Mouse (Mus musculus) kidney, adult 2 months (tissue): ENCODE results near the gene Gbp9. TPM values are rescaled to one million over a fixed set of nuclear protein-coding genes. Genes with fewer than 3 reads are reported as not detected.
"Not testable (repeated sequence)": the region's sequence is repeated elsewhere in the genome, so short reads cannot be mapped to it uniquely, and the experiment has no call there.

Source experiments
- DNase-seq: peaks from one replicate; pipeline ENCODE4 v3.0.0; 2021
- H3K27ac ChIP-seq: fragments of 200-500 bp; 2 replicates; pipeline ENCODE4 v1.5.1; 2012; ENCODE audit warnings: low read depth, low read length, control low read depth, inconsistent platforms; ENCODE audit not compliant: insufficient read depth
- H3K27me3 ChIP-seq: fragments of 200-500 bp; replicated peaks from 2 replicates; pipeline ENCODE4 v1.6.1; 2012; ENCODE audit warnings: mild to moderate bottlenecking, moderate library complexity, low read length, inconsistent platforms; ENCODE audit not compliant: control insufficient read depth, insufficient read depth
- H3K36me3 ChIP-seq: fragments of 200-500 bp; 2 replicates; pipeline ENCODE4 v1.6.1; 2012; ENCODE audit warnings: mild to moderate bottlenecking, moderate library complexity, low read length, inconsistent platforms; ENCODE audit not compliant: control insufficient read depth, insufficient read depth
- H3K4me1 ChIP-seq: fragments of 200-500 bp; 2 replicates; pipeline ENCODE4 v1.6.1; 2011; ENCODE audit warnings: low read length; ENCODE audit not compliant: control insufficient read depth, insufficient read depth
- H3K4me3 ChIP-seq: fragments of 200-500 bp; 2 replicates; pipeline ENCODE4 v1.5.1; 2011; ENCODE audit warnings: mild to moderate bottlenecking, low read depth, low read length, control low read depth; ENCODE audit not compliant: insufficient read depth
- CTCF ChIP-seq: fragments of 200-500 bp; conservative IDR thresholded peaks from 2 replicates; pipeline ENCODE4 v1.5.1; 2011; ENCODE audit warnings: low read depth, mild to moderate bottlenecking, control low read depth, low read length, moderate library complexity, mixed read lengths; ENCODE audit not compliant: insufficient read depth, insufficient read length
- POLR2A ChIP-seq: fragments of 200-500 bp; IDR thresholded peaks from one replicate; pipeline ENCODE4 v1.6.1; 2011; ENCODE audit warnings: low read depth, low read length, control low read depth
- WGBS: fragments of 180-500 bp; shearing (Covaris S2); methylation state at CpG from one replicate; pipeline ENCODE4 v1.1.7; 2018; 5-methylcytosine and 5-hydroxymethylcytosine counted together
- polyA plus RNA-seq: library from polyadenylated mRNA; depleted of rRNA; stranded (reverse); fragments of >200 nt; gene quantifications from 2 replicates; pipeline ENCODE4 v1.2.3, GENCODE M21; 2012

Gene Gbp9
- polyA plus RNA-seq, 1 experiment: 5.4 TPM

GRCm38 (mm10) chr5:105081900-105082299 lies 57.4 kb downstream of the Gbp9 start:
- H3K36me3 ChIP-seq: no peaks in the 10 kb centered on the region
- DNase-seq: no peak
- no peaks in the 10 kb centered on the region for H3K27me3 ChIP-seq
- TF ChIP-seq POLR2A (no peak), CTCF (no peak)
- no peaks in the 10 kb centered on the region for H3K4me1 ChIP-seq
- no peak overlapping the region for H3K4me3 ChIP-seq
- H3K27ac ChIP-seq: no peak overlapping the region

GRCm38 (mm10) chr5:105068356-105068755 lies 71.0 kb downstream of the Gbp9 start:
- H3K36me3 ChIP-seq, H3K27me3 ChIP-seq, DNase-seq, H3K4me3 ChIP-seq, H3K27ac ChIP-seq, H3K4me1 ChIP-seq: not testable (repeated sequence)

- not testable (repeated sequence) for H3K4me1 ChIP-seq, DNase-seq
- WGBS: 64% methylated on average over 2 of the region's 2 CpGs
Measured at GRCm38 (mm10) chr5:105064443-105064842, 74.9 kb downstream of the Gbp9 start.

GRCm38 (mm10) chr5:105063321-105063720 lies 76.0 kb downstream of the Gbp9 start:
- Histone ChIP-seq H3K4me1 (no peaks in the 10 kb centered on the region), H3K36me3 (no peaks in the 10 kb centered on the region), H3K27me3 (no peaks in the 10 kb centered on the region), H3K4me3 (no peak overlapping the region), H3K27ac (no peak overlapping the region)
- TF ChIP-seq CTCF (no peak), POLR2A (no peak)
- WGBS: 74% methylated on average over 1 of the region's 1 CpGs
- no peak for DNase-seq

More at GRCm38 (mm10) chr5:105064443-105064842, 74.9 kb downstream of the Gbp9 start:
- H3K4me3 ChIP-seq, H3K27ac ChIP-seq, H3K36me3 ChIP-seq, H3K27me3 ChIP-seq: not testable (repeated sequence)

GRCm38 (mm10) chr5:105062403-105062802 lies 76.9 kb downstream of the Gbp9 start:
- H3K27ac ChIP-seq, H3K4me3 ChIP-seq, H3K36me3 ChIP-seq, H3K4me1 ChIP-seq, H3K27me3 ChIP-seq: not testable (repeated sequence)
- peak; percentile 27 for DNase-seq
- 58% methylated on average over 2 of the region's 2 CpGs for WGBS

GRCm38 (mm10) chr5:105060224-105060623 lies 79.1 kb downstream of the Gbp9 start:
- WGBS: 90% methylated on average over 2 of the region's 2 CpGs
- TF ChIP-seq POLR2A (no peak), CTCF (no peak)
- Histone ChIP-seq H3K36me3 (no peaks in the 10 kb centered on the region), H3K27me3 (no peaks in the 10 kb centered on the region), H3K4me3 (no peak overlapping the region), H3K4me1 (no peaks in the 10 kb centered on the region), H3K27ac (no peak overlapping the region)
- no peak for DNase-seq

- Histone ChIP-seq H3K4me1 (no peaks in the 10 kb centered on the region), H3K4me3 (no peak overlapping the region), H3K27ac (no peak overlapping the region), H3K36me3 (no peaks in the 10 kb centered on the region), H3K27me3 (no peaks in the 10 kb centered on the region)
- TF ChIP-seq CTCF (no peak), POLR2A (no peak)
- 93% methylated on average over 2 of the region's 2 CpGs for WGBS
- no peak for DNase-seq
Measured at GRCm38 (mm10) chr5:105055279-105055678, 84.1 kb downstream of the Gbp9 start.

- not testable (repeated sequence) for H3K27me3 ChIP-seq, H3K27ac ChIP-seq, H3K4me1 ChIP-seq, H3K36me3 ChIP-seq, H3K4me3 ChIP-seq
- 70% methylated on average over 1 of the region's 1 CpGs for WGBS
- DNase-seq: peak; percentile 3
Measured at GRCm38 (mm10) chr5:105053471-105054169, 85.7 kb downstream of the Gbp9 start.
